Mouse (Mus musculus) layer of hippocampus, adult 9-11 months (tissue): ENCODE measurements around the gene Slc5a3.

Experiments used
- DNase-seq: peaks from one replicate; pipeline ENCODE4 v3.0.0; 2022

The Slc5a3 gene

GRCm38 (mm10) chr16:92127226-92127625 is 69.1 kb downstream of the Slc5a3 start:
- DNase-seq: no peak

- DNase-seq: no peak
These were observed 69.5 kb downstream of the Slc5a3 start for GRCm38 (mm10) chr16:92127666-92128065.

DNA sequence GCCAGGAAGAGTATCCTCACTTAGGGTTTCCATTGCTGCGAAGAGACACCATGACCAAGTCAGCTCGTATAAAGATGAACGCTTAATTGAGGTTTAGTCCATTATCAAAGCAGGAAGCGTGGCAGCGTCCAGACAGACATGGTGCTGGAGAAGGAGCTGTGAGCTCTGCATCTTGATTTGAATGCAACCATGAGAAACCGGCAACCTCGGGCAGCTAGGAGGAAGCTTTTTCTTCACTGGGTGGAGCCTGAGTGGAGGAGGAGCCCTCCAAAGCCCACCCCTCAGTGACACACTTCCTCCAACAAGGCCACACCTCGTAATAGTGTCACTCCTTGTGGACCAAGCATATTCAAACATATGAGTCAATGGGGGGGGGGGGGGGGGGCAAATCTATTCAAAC is 71.7 kb downstream of the Slc5a3 start:
- DNase-seq: no peak

GRCm38 (mm10) chr16:92132511-92132910 is 74.4 kb downstream of the Slc5a3 start:
- no peak for DNase-seq

GRCm38 (mm10) chr16:92134148-92134764 is 76.1 kb downstream of the Slc5a3 start:
- no peak for DNase-seq

DNA sequence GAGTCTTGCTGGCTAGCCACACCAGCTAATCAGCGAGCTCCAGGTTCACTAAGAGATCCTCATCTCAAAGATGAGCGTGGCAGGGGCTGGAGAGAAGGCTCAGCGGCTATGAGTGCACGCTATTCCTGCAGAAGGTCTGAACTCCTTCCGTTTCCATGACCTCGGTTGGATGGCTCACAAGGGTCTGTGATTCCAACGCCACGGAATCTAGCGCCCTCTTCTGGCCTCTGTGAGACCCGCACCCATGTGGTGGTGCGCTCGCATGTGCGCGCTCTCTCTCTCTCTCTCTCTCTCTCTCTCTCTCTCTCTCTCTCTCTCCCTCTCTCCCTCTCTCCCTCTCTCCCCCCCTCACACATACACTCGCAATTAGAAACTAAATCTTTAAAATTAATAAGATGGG is 78.2 kb downstream of the Slc5a3 start:
- no peak for DNase-seq
